Mouse (Mus musculus): Measurements from ENCODE around the gene Nfrkb.

Gene Nfrkb

GRCm38 (mm10) chr9:31422143-31422542 lies 36.2 kb downstream of the Nfrkb start:
- CTCF ChIA-PET, result interaction anchor here (0.5 kb wide), 1 partner anchor 75 kb away, joined by 5 read pairs; no protein-coding TSS in a partner anchor

- CTCF ChIA-PET, result no interaction called here
These were observed 43.0 kb downstream of the Nfrkb start for GRCm38 (mm10) chr9:31428971-31429370.

- CTCF ChIA-PET, result interaction anchor here (0.7 kb wide), 1 partner anchor 48 kb away, joined by 8 read pairs; no protein-coding TSS in a partner anchor
These were observed 44.0 kb downstream of the Nfrkb start for GRCm38 (mm10) chr9:31430011-31430410.

GRCm38 (mm10) chr9:31431751-31432150 lies 45.8 kb downstream of the Nfrkb start:
- CTCF ChIA-PET, result no interaction called here

GRCm38 (mm10) chr9:31432336-31432975 lies 46.5 kb downstream of the Nfrkb start:
- CTCF ChIA-PET, result no interaction called here

GRCm38 (mm10) chr9:31433431-31433830 lies 47.4 kb downstream of the Nfrkb start:
- CTCF ChIA-PET, result no interaction called here

- CTCF ChIA-PET, result no interaction called here
These were observed 49.4 kb downstream of the Nfrkb start for GRCm38 (mm10) chr9:31435415-31435814.

GRCm38 (mm10) chr9:31437861-31438260 lies 51.9 kb downstream of the Nfrkb start:
- CTCF ChIA-PET, result interaction anchor here (0.8 kb wide), 1 partner anchor 1745 kb away, joined by 6 read pairs; no protein-coding TSS in a partner anchor

- CTCF ChIA-PET, result interaction anchor here (0.8 kb wide), 1 partner anchor 1744 kb away, joined by 6 read pairs; no protein-coding TSS in a partner anchor
These were observed 52.8 kb downstream of the Nfrkb start for GRCm38 (mm10) chr9:31438834-31439233.

- CTCF ChIA-PET, result no interaction called here
These were observed 53.3 kb downstream of the Nfrkb start for GRCm38 (mm10) chr9:31439341-31439740.

- CTCF ChIA-PET, result no interaction called here
These were observed 54.4 kb downstream of the Nfrkb start for GRCm38 (mm10) chr9:31440366-31440765.

- CTCF ChIA-PET, result interaction anchor here (0.5 kb wide), 2 partner anchors 23 to 918 kb away, joined by 3 to 7 read pairs; no protein-coding TSS in a partner anchor
These were observed 55.5 kb downstream of the Nfrkb start for GRCm38 (mm10) chr9:31441487-31441886.

GRCm38 (mm10) chr9:31444236-31444635 lies 58.2 kb downstream of the Nfrkb start:
- CTCF ChIA-PET, result no interaction called here

- CTCF ChIA-PET, result no interaction called here
These were observed 63.3 kb downstream of the Nfrkb start for GRCm38 (mm10) chr9:31449145-31449772.

GRCm38 (mm10) chr9:31452166-31452565 lies 66.2 kb downstream of the Nfrkb start:
- CTCF ChIA-PET, result no interaction called here

GRCm38 (mm10) chr9:31454356-31454755 lies 68.4 kb downstream of the Nfrkb start:
- CTCF ChIA-PET, result no interaction called here

GRCm38 (mm10) chr9:31463190-31463589 lies 77.2 kb downstream of the Nfrkb start:
- CTCF ChIA-PET, result no interaction called here

GRCm38 (mm10) chr9:31463692-31464474 lies 77.9 kb downstream of the Nfrkb start, which contains the start of gene Tmem45b:
Tmem45b (minus strand) TSS chr9:31464462.
- CTCF ChIA-PET, result no interaction called here
